Mouse (Mus musculus): ENCODE measurements around the gene Rbm19. TPM values are rescaled to one million over a fixed set of nuclear protein-coding genes. Genes with fewer than 3 reads are reported as not detected.

Gene Rbm19
- polyA plus RNA-seq, 1 experiment from 2014 or later: 16.0 TPM

GRCm38 (mm10) chr5:120151145-120151544 lies 34.9 kb downstream of the Rbm19 start:
- no peaks in the 10 kb centered on the region for H3K9me3 ChIP-seq (ENCODE audit: control insufficient read depth, low read length)
- no peak overlapping the region for H3K4me2 ChIP-seq (ENCODE audit: low read length)
- H3K27me3 ChIP-seq (ENCODE audit: control insufficient read depth, insufficient read depth, low read length): 0 out of 2 replicates have a peak, but pooled peaks cover 2% of the 10 kb centered on the region
- no peak overlapping the region for H3K4me3 ChIP-seq (replicated peaks; ENCODE audit: low read depth, low read length)
- 78% methylated on average over 4 of the region's 4 CpGs for WGBS
- DNase-seq (peak; percentile 46), ATAC-seq (ENCODE audit: low FRiP score, low TSS enrichment) (no peak)
- H3K36me3 ChIP-seq (ENCODE audit: control insufficient read depth, insufficient read depth, low read length): no peaks in the 10 kb centered on the region
- no peak overlapping the region for H3K9ac ChIP-seq (replicated peaks; ENCODE audit: low read length)
- H3K4me1 ChIP-seq (ENCODE audit: control insufficient read depth, insufficient read depth, low read length): peaks cover 15% of the 10 kb centered on the region
- H3K27ac ChIP-seq (replicated peaks; ENCODE audit: low read depth, low read length): no peak overlapping the region

- H3K27ac ChIP-seq (replicated peaks; ENCODE audit: low read depth, low read length): no peak overlapping the region
- WGBS: 79% methylated on average over 3 of the region's 3 CpGs
- no peak overlapping the region for H3K9ac ChIP-seq (replicated peaks; ENCODE audit: low read length)
- DNase-seq (peak; percentile 43), ATAC-seq (ENCODE audit: low FRiP score, low TSS enrichment) (no peak)
- H3K27me3 ChIP-seq (ENCODE audit: control insufficient read depth, insufficient read depth, low read length): no peaks in the 10 kb centered on the region
- H3K4me2 ChIP-seq (ENCODE audit: low read length): no peak overlapping the region
- H3K36me3 ChIP-seq (ENCODE audit: control insufficient read depth, insufficient read depth, low read length): no peaks in the 10 kb centered on the region
- H3K9me3 ChIP-seq (ENCODE audit: control insufficient read depth, low read length): no peaks in the 10 kb centered on the region
- no peak overlapping the region for H3K4me3 ChIP-seq (replicated peaks; ENCODE audit: low read depth, low read length)
- peaks cover 23% of the 10 kb centered on the region for H3K4me1 ChIP-seq (ENCODE audit: control insufficient read depth, insufficient read depth, low read length)
These were observed 36.9 kb downstream of the Rbm19 start for GRCm38 (mm10) chr5:120153140-120153539.

GRCm38 (mm10) chr5:120155672-120156071 lies 39.4 kb downstream of the Rbm19 start:
- peak overlapping the region; percentile 12; the same call in 1 of the 2 replicates for H3K9ac ChIP-seq (replicated peaks; ENCODE audit: low read length)

GRCm38 (mm10) chr5:120156166-120156909 lies 40.1 kb downstream of the Rbm19 start:
- peak overlapping the region; percentile 83 for H3K27ac ChIP-seq (replicated peaks; ENCODE audit: low read depth, low read length)
- 57% methylated on average over 21 of the region's 21 CpGs for WGBS
- H3K4me3 ChIP-seq (replicated peaks; ENCODE audit: low read depth, low read length): no peak overlapping the region
- H3K9me3 ChIP-seq (ENCODE audit: control insufficient read depth, low read length): no peaks in the 10 kb centered on the region
- ATAC-seq (ENCODE audit: low FRiP score, low TSS enrichment): no peak
- no peaks in the 10 kb centered on the region for H3K27me3 ChIP-seq (ENCODE audit: control insufficient read depth, insufficient read depth, low read length)
- H3K36me3 ChIP-seq (ENCODE audit: control insufficient read depth, insufficient read depth, low read length): no peaks in the 10 kb centered on the region
- H3K4me1 ChIP-seq (ENCODE audit: control insufficient read depth, insufficient read depth, low read length): peaks cover 23% of the 10 kb centered on the region
- peak; percentile 58 for DNase-seq
- peak overlapping the region; percentile 15; the same call in 1 of the 2 replicates for H3K4me2 ChIP-seq (ENCODE audit: low read length)
- peak overlapping the region; percentile 29; the same call in 1 of the 2 replicates for H3K9ac ChIP-seq (replicated peaks; ENCODE audit: low read length)

More at GRCm38 (mm10) chr5:120155672-120156071, 39.4 kb downstream of the Rbm19 start:
- DNase-seq (peak; percentile 52), ATAC-seq (ENCODE audit: low FRiP score, low TSS enrichment) (no peak)
- Histone ChIP-seq H3K4me2 (ENCODE audit: low read length) (no peak overlapping the region), H3K36me3 (ENCODE audit: control insufficient read depth, insufficient read depth, low read length) (no peaks in the 10 kb centered on the region), H3K4me1 (ENCODE audit: control insufficient read depth, insufficient read depth, low read length) (peaks cover 23% of the 10 kb centered on the region), H3K27me3 (ENCODE audit: control insufficient read depth, insufficient read depth, low read length) (no peaks in the 10 kb centered on the region), H3K4me3 (replicated peaks; ENCODE audit: low read depth, low read length) (no peak overlapping the region), H3K27ac (replicated peaks; ENCODE audit: low read depth, low read length) (peak overlapping the region; percentile 83), H3K9me3 (ENCODE audit: control insufficient read depth, low read length) (no peaks in the 10 kb centered on the region)
- 45% methylated on average over 10 of the region's 10 CpGs for WGBS

GRCm38 (mm10) chr5:120157115-120157514 lies 40.9 kb downstream of the Rbm19 start:
- 77% methylated on average over 3 of the region's 3 CpGs for WGBS
- DNase-seq: no peak
- Histone ChIP-seq H3K27me3 (ENCODE audit: control insufficient read depth, insufficient read depth, low read length) (no peaks in the 10 kb centered on the region), H3K4me3 (replicated peaks; ENCODE audit: low read depth, low read length) (no peak overlapping the region), H3K9me3 (ENCODE audit: control insufficient read depth, low read length) (no peaks in the 10 kb centered on the region), H3K36me3 (ENCODE audit: control insufficient read depth, insufficient read depth, low read length) (no peaks in the 10 kb centered on the region), H3K4me1 (ENCODE audit: control insufficient read depth, insufficient read depth, low read length) (peaks cover 23% of the 10 kb centered on the region), H3K4me2 (ENCODE audit: low read length) (no peak overlapping the region), H3K9ac (replicated peaks; ENCODE audit: low read length) (no peak overlapping the region), H3K27ac (replicated peaks; ENCODE audit: low read depth, low read length) (peak overlapping the region; percentile 83)
- no peak for ATAC-seq (ENCODE audit: low FRiP score, low TSS enrichment)

- Histone ChIP-seq H3K27me3 (ENCODE audit: control insufficient read depth, insufficient read depth, low read length) (no peaks in the 10 kb centered on the region), H3K9ac (replicated peaks; ENCODE audit: low read length) (no peak overlapping the region), H3K4me3 (replicated peaks; ENCODE audit: low read depth, low read length) (no peak overlapping the region), H3K4me1 (ENCODE audit: control insufficient read depth, insufficient read depth, low read length) (peaks cover 21% of the 10 kb centered on the region), H3K9me3 (ENCODE audit: control insufficient read depth, low read length) (no peaks in the 10 kb centered on the region), H3K36me3 (ENCODE audit: control insufficient read depth, insufficient read depth, low read length) (no peaks in the 10 kb centered on the region), H3K27ac (replicated peaks; ENCODE audit: low read depth, low read length) (no peak overlapping the region), H3K4me2 (ENCODE audit: low read length) (no peak overlapping the region)
- DNase-seq: no peak
- no peak for ATAC-seq (ENCODE audit: low FRiP score, low TSS enrichment)
- WGBS: 70% methylated on average over 2 of the region's 2 CpGs
These were observed 42.2 kb downstream of the Rbm19 start for GRCm38 (mm10) chr5:120158476-120158875.

GRCm38 (mm10) chr5:120160923-120161658 lies 44.8 kb downstream of the Rbm19 start:
- H3K4me2 ChIP-seq (ENCODE audit: low read length): no peak overlapping the region
- DNase-seq (no peak), ATAC-seq (ENCODE audit: low FRiP score, low TSS enrichment) (no peak)
- no peaks in the 10 kb centered on the region for H3K9me3 ChIP-seq (ENCODE audit: control insufficient read depth, low read length)
- no peaks in the 10 kb centered on the region for H3K36me3 ChIP-seq (ENCODE audit: control insufficient read depth, insufficient read depth, low read length)
- H3K27ac ChIP-seq (replicated peaks; ENCODE audit: low read depth, low read length): no peak overlapping the region
- WGBS: 91% methylated on average over 8 of the region's 8 CpGs
- no peak overlapping the region for H3K4me3 ChIP-seq (replicated peaks; ENCODE audit: low read depth, low read length)
- no peak overlapping the region for H3K9ac ChIP-seq (replicated peaks; ENCODE audit: low read length)
- H3K27me3 ChIP-seq (ENCODE audit: control insufficient read depth, insufficient read depth, low read length): no peaks in the 10 kb centered on the region
- H3K4me1 ChIP-seq (ENCODE audit: control insufficient read depth, insufficient read depth, low read length): peaks cover 12% of the 10 kb centered on the region

- no peaks in the 10 kb centered on the region for H3K36me3 ChIP-seq (ENCODE audit: control insufficient read depth, insufficient read depth, low read length)
- H3K27me3 ChIP-seq (ENCODE audit: control insufficient read depth, insufficient read depth, low read length): no peaks in the 10 kb centered on the region
- no peak overlapping the region for H3K4me2 ChIP-seq (ENCODE audit: low read length)
- no peaks in the 10 kb centered on the region for H3K9me3 ChIP-seq (ENCODE audit: control insufficient read depth, low read length)
- H3K4me1 ChIP-seq (ENCODE audit: control insufficient read depth, insufficient read depth, low read length): no peaks in the 10 kb centered on the region
- H3K4me3 ChIP-seq (replicated peaks; ENCODE audit: low read depth, low read length): no peak overlapping the region
- no peak overlapping the region for H3K27ac ChIP-seq (replicated peaks; ENCODE audit: low read depth, low read length)
- no peak for DNase-seq
- 95% methylated on average over 10 of the region's 10 CpGs for WGBS
- ATAC-seq (ENCODE audit: low FRiP score, low TSS enrichment): no peak
- no peak overlapping the region for H3K9ac ChIP-seq (replicated peaks; ENCODE audit: low read length)
These were observed 46.4 kb downstream of the Rbm19 start for GRCm38 (mm10) chr5:120162689-120163088.

Data from midbrain, embryonic 14.5 days (tissue).